Mouse (Mus musculus): ENCODE data around the gene Abcc1. TPM values are rescaled to one million over a fixed set of nuclear protein-coding genes. Genes with fewer than 3 reads are reported as not detected.

The Abcc1 gene
- polyA plus RNA-seq, 1 experiment from 2014 or later = 3.3 TPM

Other genes with a start within 250 kb of the Abcc1 start
- 72.6 and 74.6 TPM in 2 replicates for gene Nde1, start 198.3 kb upstream of the Abcc1 start, polyA plus RNA-seq (2014; fragmentation: Nextera tagmentation; extraction: Ambion mirVana)
- 10.3 and 12.2 TPM in 2 replicates for gene Marf1, start 198.2 kb upstream of the Abcc1 start, polyA plus RNA-seq (2014; fragmentation: Nextera tagmentation; extraction: Ambion mirVana)
- gene Myh11, start 70.2 kb upstream of the Abcc1 start, polyA plus RNA-seq (2014; fragmentation: Nextera tagmentation; extraction: Ambion mirVana) = 0.57 and 1.9 TPM in 2 replicates
- 123 and 131 TPM in 2 replicates for gene Fopnl, start 44.2 kb upstream of the Abcc1 start, polyA plus RNA-seq (2014; fragmentation: Nextera tagmentation; extraction: Ambion mirVana)
- gene A630010A05Rik, start 200.8 kb downstream of the Abcc1 start, polyA plus RNA-seq (2014; fragmentation: Nextera tagmentation; extraction: Ambion mirVana) = not detected in 2 replicates

Data from heart, embryonic 14.5 days (tissue).